Mouse (Mus musculus) stomach, embryonic 15.5 days (tissue): ENCODE results near the gene 5031410I06Rik. TPM values are rescaled to one million over a fixed set of nuclear protein-coding genes. Genes with fewer than 3 reads are reported as not detected.
"Not testable (repeated sequence)": the region's sequence is repeated elsewhere in the genome, so short reads cannot be mapped to it uniquely, and the experiment has no call there.

ENCODE experiments used
- ATAC-seq: fragments of 200-750 bp; cut with Nextera tagmentation; 2 replicates; pipeline ENCODE4 v1.8.0; 2017; ENCODE audit warnings: low read depth, moderate number of reproducible peaks, moderate TSS enrichment; ENCODE audit not compliant: insufficient read depth, low FRiP score
- H3K27ac ChIP-seq: fragments of 300-500 bp; sonication (generic); 2 replicates; pipeline ENCODE4 v1.5.1; 2015; ENCODE audit warnings: mild to moderate bottlenecking, inconsistent platforms
- H3K27me3 ChIP-seq: fragments of 300-500 bp; sonication (generic); replicated peaks from 2 replicates; pipeline ENCODE4 v1.6.1; 2015; ENCODE audit warnings: inconsistent platforms
- H3K36me3 ChIP-seq: fragments of 300-500 bp; sonication (generic); 2 replicates; pipeline ENCODE4 v1.6.1; 2015; ENCODE audit warnings: inconsistent platforms
- H3K4me1 ChIP-seq: fragments of 300-500 bp; sonication (generic); 2 replicates; pipeline ENCODE4 v1.6.1; 2015; ENCODE audit warnings: inconsistent platforms
- H3K4me2 ChIP-seq: fragments of 300-500 bp; sonication (generic); 2 replicates; pipeline ENCODE4 v1.6.1; 2015; ENCODE audit warnings: mild to moderate bottlenecking, inconsistent platforms
- H3K4me3 ChIP-seq: fragments of 300-500 bp; sonication (generic); replicated peaks from 2 replicates; pipeline ENCODE4 v1.5.1; 2015; ENCODE audit warnings: inconsistent platforms
- H3K9ac ChIP-seq: fragments of 300-500 bp; sonication (generic); 2 replicates; pipeline ENCODE4 v1.6.1; 2015; ENCODE audit warnings: inconsistent platforms
- H3K9me3 ChIP-seq: fragments of 300-500 bp; sonication (generic); 2 replicates; pipeline ENCODE4 v1.6.1; 2016; ENCODE audit warnings: inconsistent platforms
- WGBS: fragments of 180-500 bp; shearing (Covaris S2); methylation state at CpG from one replicate; pipeline ENCODE4 v1.1.7; 2015; 5-methylcytosine and 5-hydroxymethylcytosine counted together
- polyA plus RNA-seq: library from polyadenylated mRNA; unstranded; fragments of >200 nt; fragmentation: Nextera tagmentation; extraction: Ambion mirVana; gene quantifications from 2 replicates; pipeline ENCODE4 v1.2.1, GENCODE M21; 2015

The 5031410I06Rik gene
- polyA plus RNA-seq, result not detected in 2 replicates

DNA sequence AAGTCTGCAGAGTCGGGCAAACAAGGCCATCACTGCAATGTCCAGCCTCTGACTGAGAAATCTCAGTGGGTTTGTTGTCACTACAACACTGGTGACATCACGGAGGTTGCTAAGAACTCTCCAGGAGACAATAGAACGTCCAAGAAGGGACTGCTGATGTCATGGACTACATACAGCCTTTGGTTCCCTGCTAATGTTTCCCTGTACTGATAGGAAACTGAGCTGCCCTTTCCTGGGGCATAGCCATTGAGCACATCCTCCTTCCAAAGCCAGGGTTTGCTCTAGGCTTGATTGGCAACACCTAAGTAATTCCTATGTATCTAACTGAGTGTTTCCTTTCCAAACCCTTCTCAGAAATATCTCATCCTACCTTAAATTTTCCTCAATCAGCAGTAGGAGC lies at the start of gene 5031410I06Rik:
5031410I06Rik (minus strand) TSS at position 101 of the 400 bp plus-strand sequence.
- not testable (repeated sequence) for H3K9ac ChIP-seq, H3K4me3 ChIP-seq, H3K27ac ChIP-seq, H3K4me1 ChIP-seq, H3K27me3 ChIP-seq, H3K9me3 ChIP-seq, ATAC-seq, H3K36me3 ChIP-seq, H3K4me2 ChIP-seq
- no CpG with 5 or more reads among the region's 3 CpGs for WGBS

DNA sequence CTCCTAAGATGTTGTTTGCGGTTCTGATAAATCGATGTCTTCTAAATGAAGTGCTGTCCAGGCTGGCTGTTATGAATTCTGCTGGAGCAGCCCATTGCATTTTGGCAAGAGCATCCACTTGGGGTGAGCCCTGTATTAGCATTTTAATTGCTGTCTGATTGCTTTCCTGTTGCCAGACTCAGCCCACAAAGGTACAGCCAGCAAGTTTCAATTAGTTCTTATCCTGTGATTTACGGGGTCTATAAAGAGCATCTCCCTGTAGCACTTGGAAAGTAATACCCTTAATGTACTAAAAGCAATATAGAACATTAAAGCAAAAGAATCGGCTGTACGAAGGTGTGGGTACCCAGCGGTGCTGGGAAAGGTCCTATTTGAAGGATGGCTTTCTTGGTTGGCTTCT lies 37.7 kb upstream of the 5031410I06Rik start:
- H3K4me1 ChIP-seq, result no peaks in the 10 kb centered on the region
- H3K27ac ChIP-seq, result no peak overlapping the region
- H3K36me3 ChIP-seq, result no peaks in the 10 kb centered on the region
- no peak overlapping the region for H3K4me2 ChIP-seq
- H3K4me3 ChIP-seq, result no peak overlapping the region
- no peak overlapping the region for H3K9ac ChIP-seq
- ATAC-seq, result no peak
- no peaks in the 10 kb centered on the region for H3K9me3 ChIP-seq
- 82% methylated on average over 6 of the region's 6 CpGs for WGBS
- no peaks in the 10 kb centered on the region for H3K27me3 ChIP-seq

DNA sequence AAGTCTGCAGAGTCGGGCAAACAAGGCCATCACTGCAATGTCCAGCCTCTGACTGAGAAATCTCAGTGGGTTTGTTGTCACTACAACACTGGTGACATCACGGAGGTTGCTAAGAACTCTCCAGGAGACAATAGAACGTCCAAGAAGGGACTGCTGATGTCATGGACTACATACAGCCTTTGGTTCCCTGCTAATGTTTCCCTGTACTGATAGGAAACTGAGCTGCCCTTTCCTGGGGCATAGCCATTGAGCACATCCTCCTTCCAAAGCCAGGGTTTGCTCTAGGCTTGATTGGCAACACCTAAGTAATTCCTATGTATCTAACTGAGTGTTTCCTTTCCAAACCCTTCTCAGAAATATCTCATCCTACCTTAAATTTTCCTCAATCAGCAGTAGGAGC lies 16.2 kb upstream of the 5031410I06Rik start, which contains the start of gene Gm10220:
Gm10220 (minus strand) TSS at position 101 of the 400 bp plus-strand sequence.
- not testable (repeated sequence) for H3K27ac ChIP-seq, H3K9ac ChIP-seq, H3K4me3 ChIP-seq, ATAC-seq, H3K4me2 ChIP-seq, H3K9me3 ChIP-seq, H3K36me3 ChIP-seq, H3K4me1 ChIP-seq, H3K27me3 ChIP-seq
- WGBS, result no CpG with 5 or more reads among the region's 3 CpGs

DNA sequence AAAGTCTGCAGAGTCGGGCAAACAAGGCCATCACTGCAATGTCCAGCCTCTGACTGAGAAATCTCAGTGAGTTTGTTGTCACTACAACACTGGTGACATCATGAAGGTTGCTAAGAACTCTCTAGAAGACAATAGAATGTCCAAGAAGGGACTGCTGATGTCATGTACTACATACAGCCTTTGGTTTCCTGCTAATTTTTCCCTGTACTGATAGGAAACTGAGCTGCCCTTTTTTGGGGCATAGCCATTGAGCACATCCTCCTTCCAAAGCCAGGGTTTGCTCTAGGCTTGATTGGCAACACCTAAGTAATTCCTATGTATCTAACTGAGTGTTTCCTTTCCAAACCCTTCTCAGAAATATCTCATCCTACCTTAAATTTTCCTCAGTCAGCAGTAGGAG lies 16.0 kb downstream of the 5031410I06Rik start, which contains the start of gene Gm10471:
Gm10471 (minus strand) TSS at position 101 of the 400 bp plus-strand sequence.
- H3K9ac ChIP-seq, H3K36me3 ChIP-seq, H3K27ac ChIP-seq, H3K4me1 ChIP-seq, ATAC-seq, H3K27me3 ChIP-seq, H3K4me2 ChIP-seq, H3K4me3 ChIP-seq, H3K9me3 ChIP-seq: not testable (repeated sequence)
- 80% methylated on average over 1 of the region's 1 CpGs for WGBS

DNA sequence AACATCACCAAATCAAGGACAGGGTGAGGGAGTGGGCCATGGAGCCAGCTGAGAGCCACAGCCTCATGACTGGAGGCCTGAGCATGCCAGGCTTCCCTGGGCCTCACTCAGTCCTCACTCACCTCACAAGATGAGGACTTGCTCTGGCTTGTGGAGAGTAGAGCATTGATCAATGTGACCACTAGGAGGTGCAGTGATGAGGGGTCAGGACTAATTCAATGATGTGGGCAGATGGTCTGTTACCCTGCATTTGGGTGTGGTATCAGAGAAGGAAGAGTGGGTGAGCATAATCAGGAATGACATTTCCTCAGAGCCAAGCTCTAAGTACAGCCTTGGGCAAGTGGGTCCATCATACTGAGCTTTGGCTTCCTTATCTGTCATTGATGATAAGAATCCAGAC lies 26.1 kb downstream of the 5031410I06Rik start:
- H3K27ac ChIP-seq, H3K27me3 ChIP-seq: not testable (repeated sequence)

DNA sequence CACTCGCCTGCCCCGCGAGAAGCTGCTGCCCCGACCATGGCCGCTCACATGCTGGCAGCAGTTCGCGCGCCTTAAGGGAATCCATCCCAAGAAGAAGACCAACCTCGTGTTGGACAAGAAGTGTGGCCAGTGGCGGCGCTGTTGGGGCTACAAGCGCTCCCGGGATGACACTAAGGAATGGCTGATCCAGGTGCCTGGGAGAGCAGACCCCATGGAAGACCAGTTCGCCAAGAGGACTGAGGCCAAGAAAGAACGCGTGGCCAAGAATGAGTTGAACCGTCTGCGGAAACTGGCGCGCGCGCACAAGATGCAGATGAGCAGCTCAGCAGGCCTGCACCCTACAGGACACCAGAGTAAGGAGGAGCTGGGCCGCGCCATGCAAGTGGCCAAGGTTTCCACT lies 34.4 kb downstream of the 5031410I06Rik start:
- Histone ChIP-seq H3K27me3 (no peaks in the 10 kb centered on the region), H3K4me2 (no peak overlapping the region), H3K4me1 (no peaks in the 10 kb centered on the region), H3K27ac (no peak overlapping the region), H3K9ac (no peak overlapping the region), H3K4me3 (no peak overlapping the region), H3K9me3 (no peaks in the 10 kb centered on the region), H3K36me3 (no peaks in the 10 kb centered on the region)
- no peak for ATAC-seq
- WGBS, result 84% methylated on average over 24 of the region's 24 CpGs

More for the DNA sequence above, 26.1 kb downstream of the 5031410I06Rik start:
- ATAC-seq, H3K4me3 ChIP-seq, H3K36me3 ChIP-seq, H3K4me1 ChIP-seq, H3K9ac ChIP-seq, H3K9me3 ChIP-seq, H3K4me2 ChIP-seq: not testable (repeated sequence)

DNA sequence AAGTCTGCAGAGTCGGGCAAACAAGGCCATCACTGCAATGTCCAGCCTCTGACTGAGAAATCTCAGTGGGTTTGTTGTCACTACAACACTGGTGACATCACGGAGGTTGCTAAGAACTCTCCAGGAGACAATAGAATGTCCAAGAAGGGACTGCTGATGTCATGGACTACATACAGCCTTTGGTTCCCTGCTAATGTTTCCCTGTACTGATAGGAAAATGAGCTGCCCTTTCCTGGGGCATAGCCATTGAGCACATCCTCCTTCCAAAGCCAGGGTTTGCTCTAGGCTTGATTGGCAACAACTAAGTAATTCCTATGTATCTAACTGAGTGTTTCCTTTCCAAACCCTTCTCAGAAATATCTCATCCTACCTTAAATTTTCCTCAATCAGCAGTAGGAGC lies 46.7 kb downstream of the 5031410I06Rik start, which contains the start of gene Gm7347:
Gm7347 (minus strand) TSS at position 101 of the 400 bp plus-strand sequence.
- H3K27ac ChIP-seq, H3K9ac ChIP-seq, H3K9me3 ChIP-seq, H3K4me1 ChIP-seq, H3K36me3 ChIP-seq, ATAC-seq, H3K4me3 ChIP-seq, H3K4me2 ChIP-seq, H3K27me3 ChIP-seq: not testable (repeated sequence)
- WGBS, result 100% methylated on average over 1 of the region's 2 CpGs

Other genes with a start within 250 kb of the 5031410I06Rik start
- gene Gm21663, start 163.0 kb downstream of the 5031410I06Rik start, polyA plus RNA-seq, result 0.05 TPM in 1 of 2 replicates, not detected in the other
- 0.06 TPM in 1 of 2 replicates, not detected in the other for gene Gm21671, start 150.9 kb downstream of the 5031410I06Rik start, polyA plus RNA-seq
- 0.08 and 0.17 TPM in 2 replicates for gene Gm21680, start 132.7 kb downstream of the 5031410I06Rik start, polyA plus RNA-seq
- gene Gm21698, start 116.7 kb downstream of the 5031410I06Rik start, polyA plus RNA-seq, result 0.17 TPM in 1 of 2 replicates, not detected in the other
- gene Gm1979, start 100.6 kb downstream of the 5031410I06Rik start, polyA plus RNA-seq, result 0.12 TPM in 1 of 2 replicates, not detected in the other
- not detected in 2 replicates for gene Gm5862, start 82.4 kb downstream of the 5031410I06Rik start, polyA plus RNA-seq
- 0.06 and 0.08 TPM in 2 replicates for gene Speer4a, start 65.8 kb downstream of the 5031410I06Rik start, polyA plus RNA-seq
- gene Gm7347, start 46.8 kb downstream of the 5031410I06Rik start, polyA plus RNA-seq, result not detected in 2 replicates
- 0.05 TPM in 1 of 2 replicates, not detected in the other for gene Gm10471, start 16.1 kb downstream of the 5031410I06Rik start, polyA plus RNA-seq
- 0.08 TPM in 1 of 2 replicates, not detected in the other for gene Gm10220, start 16.1 kb upstream of the 5031410I06Rik start, polyA plus RNA-seq
- gene Gm7361, start 152.3 kb upstream of the 5031410I06Rik start, polyA plus RNA-seq, result 0.05 TPM in 1 of 2 replicates, not detected in the other